In the genomic region with DNA sequence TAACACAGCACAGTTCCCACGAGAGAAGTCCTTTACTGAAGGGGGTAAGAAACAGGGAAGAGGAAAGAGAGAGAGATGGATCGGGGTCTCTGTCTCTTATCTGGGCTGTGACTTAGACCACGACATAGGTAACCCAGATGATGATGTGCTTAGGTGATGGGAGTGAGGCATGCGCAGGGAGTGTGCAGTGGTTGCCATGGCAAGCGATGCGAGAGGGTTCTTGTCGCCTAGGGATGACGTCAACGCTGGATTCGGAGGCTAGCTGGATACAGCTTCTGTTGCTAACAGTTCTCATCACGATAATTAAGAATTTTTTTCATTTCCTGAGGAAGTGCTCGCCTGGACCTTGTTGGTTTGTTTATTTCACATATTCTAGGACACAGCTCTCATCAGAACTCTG, we compare ENCODE assay signal across 14 mouse cellular contexts. TPM values are rescaled to one million over a fixed set of nuclear protein-coding genes. Genes with fewer than 3 reads are reported as not detected.
A peak's percentile ranks its signal among the peaks of the same experiment; 100 is the strongest.
DNase-seq lines count a peak whose midpoint lies in the region; ATAC-seq and TF ChIP-seq lines count a peak whose summit lies in the region.
"Had no signal": no experiment of that assay in that cellular context is flagged by ENCODE, and none has a peak within 500 bp of the region (broad histone marks: within the 10 kb centered on the region; RNA-seq: fewer than 3 reads in every experiment).

No protein-coding gene starts in this region.

- no peak overlapping the region; the same call in 1 of the 2 replicates for H3K27ac ChIP-seq in ES-E14 (ENCODE audit: insufficient read depth, low read depth, low read length, poor library complexity, severe bottlenecking)
- H3K27ac ChIP-seq in heart, embryonic 11.5 days (ENCODE audit: low read depth, low read length), result no peak overlapping the region
- H3K27ac ChIP-seq: heart, embryonic 13.5 days; hindbrain, embryonic 15.5 days; kidney, postnatal 0 days; liver, embryonic 13.5 days had no signal

- H3K4me3 ChIP-seq in ES-E14 (ENCODE audit: insufficient read depth in 1 of 2, low read depth in 1 of 2, low read length in 2 of 2, poor library complexity in 1 of 2, severe bottlenecking in 1 of 2), result peak overlapping the region in 1 of 2 experiments; percentile 25; a peak in 1 of 4 replicates
- H3K4me3 ChIP-seq in heart, embryonic 11.5 days (ENCODE audit: low read depth, low read length), result no peak overlapping the region
- H3K4me3 ChIP-seq: heart, embryonic 13.5 days; hindbrain, embryonic 15.5 days; liver, embryonic 13.5 days had no signal

- H3K36me3 ChIP-seq in ES-E14 (ENCODE audit: control insufficient read depth, insufficient read depth, low read length, poor library complexity, severe bottlenecking), result no peaks in the 10 kb centered on the region
- no peaks in the 10 kb centered on the region for H3K36me3 ChIP-seq in heart, embryonic 11.5 days (ENCODE audit: control insufficient read depth, insufficient read depth, low read length)
- H3K36me3 ChIP-seq: heart, embryonic 13.5 days; hindbrain, embryonic 15.5 days; liver, embryonic 13.5 days had no signal

- in situ Hi-C loops in ES-E14 (cut with MboI; ENCODE audit: low sequenced_read_pairs in 2 of 2, unreplicated experiment in 2 of 2), result no loop called here

- peaks cover 9 to 15% of the 10 kb centered on the region in 2 experiments for H3K4me1 ChIP-seq in ES-E14 (ENCODE audit: control insufficient read depth in 2 of 2, insufficient read depth in 2 of 2, low read length in 2 of 2, poor library complexity in 1 of 2)
- H3K4me1 ChIP-seq in heart, embryonic 11.5 days (ENCODE audit: control insufficient read depth, insufficient read depth, low read length), result no peaks in the 10 kb centered on the region
- H3K4me1 ChIP-seq: heart, embryonic 13.5 days; hindbrain, embryonic 15.5 days; liver, embryonic 13.5 days had no signal

- H3K4me2 ChIP-seq in heart, embryonic 11.5 days, result no peak overlapping the region
- H3K4me2 ChIP-seq: heart, embryonic 13.5 days; hindbrain, embryonic 15.5 days; liver, embryonic 13.5 days had no signal

- peak overlapping the region; percentile 17; the same call in 1 of the 2 replicates for H3K9ac ChIP-seq in ES-E14 (ENCODE audit: insufficient read depth, low read depth, low read length, poor library complexity, severe bottlenecking)
- H3K9ac ChIP-seq in heart, embryonic 11.5 days (ENCODE audit: low read depth, low read length), result no peak overlapping the region
- H3K9ac ChIP-seq: heart, embryonic 13.5 days; hindbrain, embryonic 15.5 days; liver, embryonic 13.5 days had no signal

- 71% methylated on average over 12 of the region's 12 CpGs for WGBS in heart, embryonic 11.5 days (ENCODE audit: insufficient replicate concordance)

- no peaks in the 10 kb centered on the region for H3K9me3 ChIP-seq in ES-E14 (ENCODE audit: control insufficient read depth, insufficient read depth, low read depth, low read length)
- no peaks in the 10 kb centered on the region for H3K9me3 ChIP-seq in heart, embryonic 11.5 days (replicated peaks; ENCODE audit: control insufficient read depth, low read length)
- H3K9me3 ChIP-seq: heart, embryonic 13.5 days; hindbrain, embryonic 15.5 days; liver, embryonic 13.5 days had no signal

- ATAC-seq in heart, embryonic 11.5 days (replicated peaks; ENCODE audit: insufficient number of reproducible peaks, low FRiP score, low TSS enrichment), result no peak

- DNase-seq in ES-E14 (ENCODE audit: low read depth, low spot score), result no peak
- peak; percentile 73 to 86 for DNase-seq in frontal cortex, adult 2 months (ENCODE audit: extremely low spot score in 1 of 2, low spot score in 1 of 2)
- peak; percentile 62 to 74 for DNase-seq in layer of hippocampus, postnatal 14 days (ENCODE audit: low spot score in 2 of 2)
- DNase-seq in right cerebral cortex, adult 18-20 months, result peak; percentile 81
- no peak for DNase-seq in adrenal gland, adult 18-20 months (ENCODE audit: low spot score in 2 of 2)
- DNase-seq in cerebellum, adult 11 months, result no peak
- no peak for DNase-seq in heart, postnatal 4 days
- DNase-seq: cerebellum, postnatal 36 days; liver, embryonic 13.5 days; lung, postnatal 36 days had no signal

- H3K27me3 ChIP-seq in heart, embryonic 11.5 days (ENCODE audit: control insufficient read depth, insufficient read depth, low read length), result no peaks in the 10 kb centered on the region
- H3K27me3 ChIP-seq: hindbrain, embryonic 15.5 days; liver, embryonic 13.5 days had no signal

TF ChIP-seq in ES-E14, 5 proteins besides CTCF, POLR2A, EP300 and RAD21:
- no peak for TF ChIP-seq ZC3H11A (IDR thresholded peaks at IDR 0.05; ENCODE audit: borderline replicate concordance, low read depth, low read length)
- TF ChIP-seq HCFC1 (IDR thresholded peaks at IDR 0.05; ENCODE audit: borderline replicate concordance, insufficient read depth, low read length), result no peak
- TF ChIP-seq ZNF384 (IDR thresholded peaks at IDR 0.05; ENCODE audit: low read depth, low read length), result no peak
- no peak for TF ChIP-seq CHD2 (IDR thresholded peaks at IDR 0.05; ENCODE audit: low read depth, low read length)
- TF ChIP-seq MAFK (IDR thresholded peaks at IDR 0.05; ENCODE audit: insufficient read depth, low read depth, low read length), result no peak

RNA-seq across cellular contexts. Expression of gene Tgif1, which starts 27.1 kb away (rescaled TPM):
- 74.6 and 87.1 TPM in 2 replicates for total RNA-seq in ES-E14 (2012; rRNA removed)
- polyA plus RNA-seq in frontal cortex, adult 2 months (2012; rRNA removed), result 2.9 and 3.8 TPM in 2 replicates
- total RNA-seq in layer of hippocampus, postnatal 14 days (2021), result 1 to 10 TPM; 2.3 to 3.1 TPM
- total RNA-seq in adrenal gland, adult 18-20 months (2021), result 10 to 100 TPM; 42.5 to 58.2 TPM
- polyA plus RNA-seq in heart, embryonic 11.5 days (2014; fragmentation: Nextera tagmentation; extraction: Ambion mirVana), result 27.1 and 31.5 TPM in 2 replicates
- 10 to 100 TPM; 13.7 to 15.5 TPM for total RNA-seq in heart, postnatal 4 days (2021)

Comparison
In these comparisons a context has a peak if more than half of its experiments do, and no peak if none do; other contexts are left out.
1. DNase-seq: peak in frontal cortex, adult 2 months (2 of 2), layer of hippocampus, postnatal 14 days (2 of 2) and right cerebral cortex, adult 18-20 months (single experiment); none in ES-E14 (single experiment), adrenal gland, adult 18-20 months (0 of 2), cerebellum, adult 11 months (single experiment) and heart, postnatal 4 days (single experiment).